Mouse (Mus musculus): ENCODE results near the gene Zbtb25. TPM values are rescaled to one million over a fixed set of nuclear protein-coding genes. Genes with fewer than 3 reads are reported as not detected.

Gene Zbtb25
- polyA plus RNA-seq, 1 experiment from 2014 or later = 12.0 TPM

DNA sequence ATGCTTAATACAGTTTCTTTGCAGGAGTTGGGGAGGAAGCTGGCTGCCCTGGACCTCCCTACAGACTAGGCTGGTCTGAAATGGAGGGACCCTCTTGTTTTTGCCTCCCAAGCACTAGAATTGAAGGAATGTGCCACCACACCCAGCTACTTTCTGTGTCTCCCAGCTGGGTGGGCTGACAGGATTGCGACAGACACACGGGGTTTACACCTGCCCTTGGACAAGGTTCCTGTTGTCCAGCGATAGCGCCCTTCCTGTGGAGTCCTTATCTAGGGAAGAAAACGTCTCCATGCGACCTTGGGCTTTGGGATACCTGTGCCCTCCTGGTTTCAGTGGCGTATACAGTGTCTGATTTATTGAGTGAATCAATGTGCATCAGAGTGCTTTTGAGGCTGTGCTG lies 10.7 kb upstream of the Zbtb25 start:
- H3K4me1 ChIP-seq (ENCODE audit: control insufficient read depth, insufficient read depth, low read length) = peaks cover 3% of the 10 kb centered on the region; the same call in 1 of the 2 replicates
- no peaks in the 10 kb centered on the region for H3K36me3 ChIP-seq (ENCODE audit: control insufficient read depth, insufficient read depth, low read length)
- H3K27me3 ChIP-seq (ENCODE audit: control insufficient read depth, insufficient read depth, low read length) = no peaks in the 10 kb centered on the region
- H3K27ac ChIP-seq (ENCODE audit: low read length) = no peak overlapping the region
- H3K9ac ChIP-seq (ENCODE audit: low read length) = no peak overlapping the region
- no peak overlapping the region for H3K4me2 ChIP-seq (ENCODE audit: low read depth, low read length)
- no peak for ATAC-seq (ENCODE audit: insufficient read depth, low FRiP score)
- no peak overlapping the region for H3K4me3 ChIP-seq (replicated peaks; ENCODE audit: low read length)
- no peaks in the 10 kb centered on the region for H3K9me3 ChIP-seq (replicated peaks; ENCODE audit: control insufficient read depth, low read length)
- WGBS = 63% methylated on average over 7 of the region's 7 CpGs

GRCm38 (mm10) chr12:76378556-76378955 lies 9.2 kb upstream of the Zbtb25 start:
- WGBS = 77% methylated on average over 5 of the region's 5 CpGs

GRCm38 (mm10) chr12:76377726-76378125 lies 8.3 kb upstream of the Zbtb25 start:
- Histone ChIP-seq H3K4me1 (ENCODE audit: control insufficient read depth, insufficient read depth, low read length) (peaks cover 7% of the 10 kb centered on the region), H3K4me2 (ENCODE audit: low read depth, low read length) (no peak overlapping the region), H3K4me3 (replicated peaks; ENCODE audit: low read length) (no peak overlapping the region), H3K27me3 (ENCODE audit: control insufficient read depth, insufficient read depth, low read length) (no peaks in the 10 kb centered on the region), H3K9ac (ENCODE audit: low read length) (no peak overlapping the region), H3K27ac (ENCODE audit: low read length) (no peak overlapping the region), H3K9me3 (replicated peaks; ENCODE audit: control insufficient read depth, low read length) (no peaks in the 10 kb centered on the region), H3K36me3 (ENCODE audit: control insufficient read depth, insufficient read depth, low read length) (no peaks in the 10 kb centered on the region)
- 85% methylated on average over 3 of the region's 3 CpGs for WGBS
- ATAC-seq (ENCODE audit: insufficient read depth, low FRiP score) = no peak

More at GRCm38 (mm10) chr12:76378556-76378955, 9.2 kb upstream of the Zbtb25 start:
- H3K36me3 ChIP-seq (ENCODE audit: control insufficient read depth, insufficient read depth, low read length) = no peaks in the 10 kb centered on the region
- no peak overlapping the region for H3K27ac ChIP-seq (ENCODE audit: low read length)
- no peak for ATAC-seq (ENCODE audit: insufficient read depth, low FRiP score)
- no peaks in the 10 kb centered on the region for H3K27me3 ChIP-seq (ENCODE audit: control insufficient read depth, insufficient read depth, low read length)
- no peaks in the 10 kb centered on the region for H3K9me3 ChIP-seq (replicated peaks; ENCODE audit: control insufficient read depth, low read length)
- peaks cover 3% of the 10 kb centered on the region for H3K4me1 ChIP-seq (ENCODE audit: control insufficient read depth, insufficient read depth, low read length)
- H3K4me3 ChIP-seq (replicated peaks; ENCODE audit: low read length) = no peak overlapping the region
- no peak overlapping the region for H3K4me2 ChIP-seq (ENCODE audit: low read depth, low read length)
- H3K9ac ChIP-seq (ENCODE audit: low read length) = no peak overlapping the region

- Histone ChIP-seq H3K4me3 (replicated peaks; ENCODE audit: low read length) (no peak overlapping the region), H3K27ac (ENCODE audit: low read length) (no peak overlapping the region), H3K27me3 (ENCODE audit: control insufficient read depth, insufficient read depth, low read length) (no peaks in the 10 kb centered on the region), H3K4me2 (ENCODE audit: low read depth, low read length) (no peak overlapping the region), H3K9ac (ENCODE audit: low read length) (no peak overlapping the region), H3K4me1 (ENCODE audit: control insufficient read depth, insufficient read depth, low read length) (peaks cover 14% of the 10 kb centered on the region), H3K36me3 (ENCODE audit: control insufficient read depth, insufficient read depth, low read length) (no peaks in the 10 kb centered on the region), H3K9me3 (replicated peaks; ENCODE audit: control insufficient read depth, low read length) (no peaks in the 10 kb centered on the region)
- ATAC-seq (ENCODE audit: insufficient read depth, low FRiP score) = no peak
- 94% methylated on average over 6 of the region's 6 CpGs for WGBS
These were observed 7.7 kb upstream of the Zbtb25 start for GRCm38 (mm10) chr12:76377059-76377458.

GRCm38 (mm10) chr12:76376649-76377048 lies 7.2 kb upstream of the Zbtb25 start:
- Histone ChIP-seq H3K27ac (ENCODE audit: low read length) (no peak overlapping the region), H3K4me1 (ENCODE audit: control insufficient read depth, insufficient read depth, low read length) (peaks cover 18% of the 10 kb centered on the region), H3K9ac (ENCODE audit: low read length) (no peak overlapping the region), H3K9me3 (replicated peaks; ENCODE audit: control insufficient read depth, low read length) (no peaks in the 10 kb centered on the region), H3K4me2 (ENCODE audit: low read depth, low read length) (no peak overlapping the region), H3K27me3 (ENCODE audit: control insufficient read depth, insufficient read depth, low read length) (no peaks in the 10 kb centered on the region), H3K36me3 (ENCODE audit: control insufficient read depth, insufficient read depth, low read length) (no peaks in the 10 kb centered on the region), H3K4me3 (replicated peaks; ENCODE audit: low read length) (no peak overlapping the region)
- WGBS = 47% methylated on average over 7 of the region's 7 CpGs
- ATAC-seq (ENCODE audit: insufficient read depth, low FRiP score) = no peak

DNA sequence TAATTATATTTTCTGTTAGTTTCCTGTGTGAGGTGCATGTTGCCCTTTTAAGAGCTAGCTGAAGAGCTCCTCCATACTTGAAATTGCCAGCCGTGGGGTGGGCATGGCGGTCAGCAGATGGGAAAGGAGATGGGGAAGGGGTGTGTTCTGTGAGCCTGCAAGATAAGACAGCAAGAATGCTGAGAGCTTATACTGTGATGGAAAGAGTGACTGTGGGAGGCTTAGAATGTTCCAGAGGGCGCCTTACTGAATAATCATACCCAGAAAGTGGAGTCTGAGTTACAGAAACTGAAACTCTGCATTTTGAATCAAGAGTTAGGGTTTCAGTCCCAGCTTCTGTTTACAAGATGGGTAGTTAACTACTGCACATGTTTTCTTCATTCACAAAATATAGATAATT lies 6.1 kb upstream of the Zbtb25 start:
- WGBS = 72% methylated on average over 3 of the region's 3 CpGs
- no peak for ATAC-seq (ENCODE audit: insufficient read depth, low FRiP score)
- Histone ChIP-seq H3K4me1 (ENCODE audit: control insufficient read depth, insufficient read depth, low read length) (peaks cover 19% of the 10 kb centered on the region), H3K4me2 (ENCODE audit: low read depth, low read length) (no peak overlapping the region), H3K9me3 (replicated peaks; ENCODE audit: control insufficient read depth, low read length) (no peaks in the 10 kb centered on the region), H3K4me3 (replicated peaks; ENCODE audit: low read length) (no peak overlapping the region), H3K27me3 (ENCODE audit: control insufficient read depth, insufficient read depth, low read length) (no peaks in the 10 kb centered on the region), H3K27ac (ENCODE audit: low read length) (no peak overlapping the region), H3K36me3 (ENCODE audit: control insufficient read depth, insufficient read depth, low read length) (no peaks in the 10 kb centered on the region), H3K9ac (ENCODE audit: low read length) (no peak overlapping the region)

GRCm38 (mm10) chr12:76374911-76375310 lies 5.5 kb upstream of the Zbtb25 start:
- ATAC-seq (ENCODE audit: insufficient read depth, low FRiP score) = no peak
- WGBS = 74% methylated on average over 4 of the region's 4 CpGs
- Histone ChIP-seq H3K9me3 (replicated peaks; ENCODE audit: control insufficient read depth, low read length) (no peaks in the 10 kb centered on the region), H3K9ac (ENCODE audit: low read length) (no peak overlapping the region), H3K4me1 (ENCODE audit: control insufficient read depth, insufficient read depth, low read length) (peaks cover 19% of the 10 kb centered on the region), H3K27ac (ENCODE audit: low read length) (no peak overlapping the region), H3K4me3 (replicated peaks; ENCODE audit: low read length) (no peak overlapping the region), H3K4me2 (ENCODE audit: low read depth, low read length) (no peak overlapping the region), H3K27me3 (ENCODE audit: control insufficient read depth, insufficient read depth, low read length) (no peaks in the 10 kb centered on the region), H3K36me3 (ENCODE audit: control insufficient read depth, insufficient read depth, low read length) (no peaks in the 10 kb centered on the region)

- Histone ChIP-seq H3K4me3 (replicated peaks; ENCODE audit: low read length) (no peak overlapping the region), H3K4me2 (ENCODE audit: low read depth, low read length) (no peak overlapping the region), H3K36me3 (ENCODE audit: control insufficient read depth, insufficient read depth, low read length) (no peaks in the 10 kb centered on the region), H3K9me3 (replicated peaks; ENCODE audit: control insufficient read depth, low read length) (no peaks in the 10 kb centered on the region), H3K9ac (ENCODE audit: low read length) (no peak overlapping the region), H3K4me1 (ENCODE audit: control insufficient read depth, insufficient read depth, low read length) (peaks cover 19% of the 10 kb centered on the region), H3K27ac (ENCODE audit: low read length) (no peak overlapping the region), H3K27me3 (ENCODE audit: control insufficient read depth, insufficient read depth, low read length) (no peaks in the 10 kb centered on the region)
- no peak for ATAC-seq (ENCODE audit: insufficient read depth, low FRiP score)
- WGBS = 65% methylated on average over 6 of the region's 6 CpGs
These were observed 4.6 kb upstream of the Zbtb25 start for GRCm38 (mm10) chr12:76373991-76374390.

GRCm38 (mm10) chr12:76372881-76373818 lies 3.7 kb upstream of the Zbtb25 start:
- Histone ChIP-seq H3K4me1 (ENCODE audit: control insufficient read depth, insufficient read depth, low read length) (peaks cover 21% of the 10 kb centered on the region), H3K27me3 (ENCODE audit: control insufficient read depth, insufficient read depth, low read length) (no peaks in the 10 kb centered on the region), H3K9me3 (replicated peaks; ENCODE audit: control insufficient read depth, low read length) (no peaks in the 10 kb centered on the region), H3K36me3 (ENCODE audit: control insufficient read depth, insufficient read depth, low read length) (no peaks in the 10 kb centered on the region), H3K9ac (ENCODE audit: low read length) (peak overlapping the region; percentile 11; the same call in 1 of the 2 replicates), H3K4me3 (replicated peaks; ENCODE audit: low read length) (no peak overlapping the region), H3K4me2 (ENCODE audit: low read depth, low read length) (peak overlapping the region; percentile 80; the same call in 1 of the 2 replicates), H3K27ac (ENCODE audit: low read length) (no peak overlapping the region)
- 76% methylated on average over 5 of the region's 7 CpGs for WGBS
- ATAC-seq (ENCODE audit: insufficient read depth, low FRiP score) = no peak
